Mouse (Mus musculus) frontal cortex, adult 2 months (tissue): ENCODE results near the gene Fars2. TPM values are rescaled to one million over a fixed set of nuclear protein-coding genes. Genes with fewer than 3 reads are reported as not detected.
"Not testable (repeated sequence)": the region's sequence is repeated elsewhere in the genome, so short reads cannot be mapped to it uniquely, and the experiment has no call there.

ENCODE experiments used
- DNase-seq, 2 experiments: peaks; one replicate each; pipeline ENCODE4 v3.0.0; 2022; ENCODE audit warnings: low spot score in 1 of 2; ENCODE audit errors: extremely low spot score in 1 of 2
- polyA plus RNA-seq: library from polyadenylated mRNA; depleted of rRNA; stranded (reverse); fragments of >200 nt; gene quantifications from 2 replicates; pipeline ENCODE4 v1.2.3, GENCODE M21; 2012

The Fars2 gene
- polyA plus RNA-seq, 1 experiment, result 28.2 TPM

GRCm38 (mm10) chr13:36357469-36357868, 240.3 kb downstream of the Fars2 start:
- DNase-seq, result no peak

- no peak for DNase-seq
Observed at GRCm38 (mm10) chr13:36361419-36361818, 244.2 kb downstream of the Fars2 start.

GRCm38 (mm10) chr13:36365719-36366118, 248.5 kb downstream of the Fars2 start:
- DNase-seq, result not testable (repeated sequence)

GRCm38 (mm10) chr13:36366304-36366703, 249.1 kb downstream of the Fars2 start:
- peak; percentile 17 to 33 for DNase-seq

- peak; percentile 59 to 62 for DNase-seq
Observed at GRCm38 (mm10) chr13:36367712-36368491, 250.7 kb downstream of the Fars2 start.

GRCm38 (mm10) chr13:36368799-36369198, 251.6 kb downstream of the Fars2 start:
- DNase-seq, result peak in 1 of 2 experiments; percentile 16

GRCm38 (mm10) chr13:36369400-36369799, 252.2 kb downstream of the Fars2 start:
- no peak for DNase-seq

GRCm38 (mm10) chr13:36383236-36383635, 266.0 kb downstream of the Fars2 start:
- DNase-seq, result no peak

- DNase-seq, result no peak
Observed at GRCm38 (mm10) chr13:36386074-36386473, 268.9 kb downstream of the Fars2 start.

GRCm38 (mm10) chr13:36391936-36392335, 274.7 kb downstream of the Fars2 start:
- DNase-seq, result peak in 1 of 2 experiments; percentile 44

- DNase-seq, result no peak
Observed at GRCm38 (mm10) chr13:36392666-36393065, 275.5 kb downstream of the Fars2 start.

GRCm38 (mm10) chr13:36401011-36401410, 283.8 kb downstream of the Fars2 start:
- no peak for DNase-seq

GRCm38 (mm10) chr13:36413276-36413675, 296.1 kb downstream of the Fars2 start:
- no peak for DNase-seq

- DNase-seq, result no peak
Observed at GRCm38 (mm10) chr13:36415176-36415575, 298.0 kb downstream of the Fars2 start.

GRCm38 (mm10) chr13:36416546-36416945, 299.3 kb downstream of the Fars2 start:
- no peak for DNase-seq

GRCm38 (mm10) chr13:36419357-36419756, 302.1 kb downstream of the Fars2 start:
- no peak for DNase-seq

GRCm38 (mm10) chr13:36422446-36422845, 305.2 kb downstream of the Fars2 start:
- DNase-seq, result no peak

- not testable (repeated sequence) for DNase-seq
Observed at GRCm38 (mm10) chr13:36425824-36426705, 308.9 kb downstream of the Fars2 start.

GRCm38 (mm10) chr13:36429500-36430189, 312.4 kb downstream of the Fars2 start:
- DNase-seq, result no peak

GRCm38 (mm10) chr13:36430420-36431114, 313.4 kb downstream of the Fars2 start:
- DNase-seq, result no peak
